ENCODE assay signal across 16 mouse cellular contexts in genomic region chrX:23476868-23477267, GRCm38 (mm10).
"Had no signal": no experiment of that assay in that cellular context is flagged by ENCODE, and none has a peak within 500 bp of the region (broad histone marks: within the 10 kb centered on the region; RNA-seq: fewer than 3 reads in every experiment).

No protein-coding gene starts in this region.

- H3K36me3 ChIP-seq: neural tube, embryonic 13.5 days; neural tube, embryonic 15.5 days; stomach, embryonic 15.5 days had no signal

- H3K4me1 ChIP-seq: neural tube, embryonic 13.5 days; neural tube, embryonic 15.5 days; stomach, embryonic 15.5 days had no signal

- H3K27me3 ChIP-seq: neural tube, embryonic 13.5 days; neural tube, embryonic 15.5 days; stomach, embryonic 15.5 days had no signal

- H3K9ac ChIP-seq: neural tube, embryonic 13.5 days; neural tube, embryonic 15.5 days; stomach, embryonic 15.5 days had no signal

- H3K9me3 ChIP-seq: neural tube, embryonic 13.5 days; neural tube, embryonic 15.5 days; stomach, embryonic 15.5 days had no signal

- H3K4me2 ChIP-seq: neural tube, embryonic 13.5 days; neural tube, embryonic 15.5 days; stomach, embryonic 15.5 days had no signal

- DNase-seq: retina, postnatal 1 day; right cerebral cortex, adult 18-20 months; right cerebral cortex, postnatal 14 days; right cerebral cortex, postnatal 25 days; right cerebral cortex, postnatal 4 days; spleen, adult 18-20 months; thymus, adult 18-20 months; thymus, adult 2 months; thymus, postnatal 14 days; thymus, postnatal 25 days; thymus, postnatal 36 days; thymus, postnatal 4 days had no signal

- H3K4me3 ChIP-seq: neural tube, embryonic 13.5 days; neural tube, embryonic 15.5 days; stomach, embryonic 15.5 days had no signal

- H3K27ac ChIP-seq: neural tube, embryonic 13.5 days; neural tube, embryonic 15.5 days; stomach, embryonic 15.5 days; stomach, postnatal 0 days had no signal
